Mouse (Mus musculus): ENCODE measurements around the gene Gm4779.
"Not testable (repeated sequence)": the region's sequence is repeated elsewhere in the genome, so short reads cannot be mapped to it uniquely, and the experiment has no call there.

Gene Gm4779

GRCm38 (mm10) chrX:101794342-101794741 lies at the start of gene Gm4779, which contains the start of gene 8030474K03Rik:
TSS of gene Gm4779 (minus strand) at chrX:101794423.
TSS of gene 8030474K03Rik (plus strand) at chrX:101794656.
- DNase-seq (ENCODE audit: low spot score): peak; percentile 81

GRCm38 (mm10) chrX:101819980-101820379 lies 25.8 kb upstream of the Gm4779 start:
- DNase-seq (ENCODE audit: low spot score): not testable (repeated sequence)

GRCm38 (mm10) chrX:101819163-101819562 lies 24.9 kb upstream of the Gm4779 start:
- peak; percentile 12 for DNase-seq (ENCODE audit: low spot score)

- DNase-seq (ENCODE audit: low spot score): no peak
Observed at GRCm38 (mm10) chrX:101811750-101812149, 17.5 kb upstream of the Gm4779 start.

- peak; percentile 42 for DNase-seq (ENCODE audit: low spot score)
Observed at GRCm38 (mm10) chrX:101805512-101805911, 11.3 kb upstream of the Gm4779 start.

GRCm38 (mm10) chrX:101791551-101791950 lies 2.7 kb downstream of the Gm4779 start:
- DNase-seq (ENCODE audit: low spot score): peak; percentile 42

GRCm38 (mm10) chrX:101772035-101772434 lies 22.2 kb downstream of the Gm4779 start:
- peak; percentile 47 for DNase-seq (ENCODE audit: low spot score)

- no peak for DNase-seq (ENCODE audit: low spot score)
Observed at GRCm38 (mm10) chrX:101770307-101770706, 23.9 kb downstream of the Gm4779 start.

GRCm38 (mm10) chrX:101769478-101769877 lies 24.7 kb downstream of the Gm4779 start:
- DNase-seq (ENCODE audit: low spot score): no peak

GRCm38 (mm10) chrX:101767280-101767679 lies 26.9 kb downstream of the Gm4779 start:
- DNase-seq (ENCODE audit: low spot score): no peak

GRCm38 (mm10) chrX:101765111-101765510 lies 29.1 kb downstream of the Gm4779 start:
- no peak for DNase-seq (ENCODE audit: low spot score)

- no peak for DNase-seq (ENCODE audit: low spot score)
Observed at GRCm38 (mm10) chrX:101764621-101765020, 29.6 kb downstream of the Gm4779 start.

GRCm38 (mm10) chrX:101754478-101754877 lies 39.7 kb downstream of the Gm4779 start:
- no peak for DNase-seq (ENCODE audit: low spot score)

- no peak for DNase-seq (ENCODE audit: low spot score)
Observed at GRCm38 (mm10) chrX:101750144-101750543, 44.1 kb downstream of the Gm4779 start.

- no peak for DNase-seq (ENCODE audit: low spot score)
Observed at GRCm38 (mm10) chrX:101741064-101741433, 53.2 kb downstream of the Gm4779 start.

GRCm38 (mm10) chrX:101740335-101741063 lies 53.7 kb downstream of the Gm4779 start:
- no peak for DNase-seq (ENCODE audit: low spot score)
